Mouse (Mus musculus): ENCODE results near the gene Nipal3.

Nipal3 gene

DNA sequence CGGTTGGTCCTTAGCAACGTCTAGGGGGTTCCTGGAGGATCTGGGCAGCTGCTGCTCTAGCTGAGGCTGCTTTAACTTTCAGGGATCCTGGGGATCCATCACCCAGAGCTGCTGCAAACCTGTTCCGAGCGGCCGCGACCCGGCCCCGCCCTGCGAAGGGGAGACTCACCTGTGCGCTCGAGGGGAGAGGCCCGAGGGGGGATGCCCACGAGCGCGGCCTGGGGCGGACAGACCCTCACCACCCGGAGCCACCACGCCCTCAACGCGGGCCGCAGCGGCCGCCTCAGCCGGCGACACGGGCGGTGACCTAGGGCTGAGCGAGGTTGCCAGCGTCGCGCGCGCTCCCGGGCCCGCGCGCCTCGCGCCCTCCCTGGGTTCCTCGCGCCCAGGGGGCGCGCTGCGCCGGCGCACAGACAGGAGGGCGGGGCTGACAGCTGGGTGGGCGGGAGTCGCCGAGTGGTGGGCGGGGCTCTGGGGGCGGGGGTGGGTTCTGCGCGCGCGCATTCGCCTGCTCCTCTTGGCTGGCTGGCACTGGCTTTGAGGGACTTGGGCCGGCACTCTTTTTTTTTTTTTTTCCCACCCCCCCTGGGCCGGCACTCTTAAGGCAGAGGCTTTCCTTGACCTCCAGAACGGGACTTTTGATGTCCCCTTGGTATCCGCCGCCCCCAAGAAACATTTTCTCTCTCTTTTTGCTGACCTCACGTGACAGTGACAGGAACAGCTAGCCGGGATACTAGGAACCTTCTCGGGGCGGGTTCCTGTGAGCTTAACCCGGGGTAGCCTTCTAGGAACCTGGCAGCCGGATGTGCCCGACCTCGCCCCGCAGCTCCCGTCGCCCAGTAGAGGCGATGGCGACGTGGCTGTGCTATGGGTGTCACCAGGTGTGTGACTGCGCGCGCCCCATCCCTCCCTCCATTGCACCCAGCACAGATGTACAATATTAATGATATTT is 61.1 kb downstream of the Nipal3 start, which contains the start of gene Rcan3:
Gene Rcan3, minus strand, starts transcription at position 411 of the 952 bp plus-strand sequence.
- peak; percentile 82 for DNase-seq (ENCODE audit: low read depth, low spot score)

DNA sequence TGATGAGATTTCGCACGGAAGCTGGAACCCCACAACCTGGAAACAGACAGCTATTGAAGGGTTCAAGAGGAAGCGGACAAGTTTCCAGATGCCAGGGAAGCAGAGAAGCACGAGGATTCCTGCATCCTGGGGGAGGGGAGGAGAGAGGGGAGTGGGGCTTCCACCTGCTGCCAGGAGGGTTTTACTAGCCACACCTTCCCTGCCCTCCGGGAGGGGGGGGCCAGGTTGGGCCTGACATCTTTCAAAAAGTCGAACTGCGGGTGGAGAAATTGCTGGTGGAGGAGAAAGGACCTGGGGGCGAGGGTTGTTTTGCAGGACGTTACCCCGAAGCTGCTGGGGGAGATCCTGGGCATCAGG is 61.8 kb downstream of the Nipal3 start:
- peak; percentile 43 for DNase-seq (ENCODE audit: low read depth, low spot score)

DNA sequence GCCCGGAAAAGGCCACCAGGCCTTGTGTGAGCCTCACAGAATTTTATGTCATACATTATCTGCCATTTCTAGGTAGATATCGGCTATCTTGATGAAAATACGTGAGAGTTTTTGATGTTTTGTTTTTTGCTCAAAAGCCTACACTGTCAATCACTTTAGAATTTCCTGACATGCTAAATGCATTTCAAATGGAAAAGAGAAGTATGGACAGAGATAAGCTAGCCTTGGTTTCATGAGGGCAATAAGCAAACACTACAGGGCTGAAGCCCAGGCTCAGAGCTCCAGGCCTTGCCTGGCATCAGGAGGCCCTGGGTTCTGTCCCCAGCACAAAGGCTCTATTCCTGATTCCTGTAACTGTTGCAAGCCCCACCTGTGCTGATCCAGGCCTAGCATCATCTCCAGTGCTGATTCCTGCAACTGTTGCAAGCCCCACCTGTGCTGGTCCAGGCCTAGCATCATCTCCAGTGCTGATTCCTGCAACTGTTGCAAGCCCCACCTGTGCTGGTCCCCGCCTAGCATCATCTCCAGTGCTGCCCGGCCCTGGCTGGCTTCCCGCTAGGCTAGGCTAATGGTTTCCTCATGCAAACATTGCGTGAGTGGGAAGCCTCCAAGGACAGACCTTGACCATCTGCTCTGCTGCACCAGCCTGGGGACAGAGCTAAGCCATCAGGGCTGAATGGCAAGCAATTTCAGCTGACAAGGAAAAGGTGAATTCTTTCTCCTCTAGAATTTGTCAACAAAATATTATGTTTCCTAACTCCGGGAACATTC is 64.7 kb downstream of the Nipal3 start:
- DNase-seq (ENCODE audit: low read depth, low spot score): no peak

DNA sequence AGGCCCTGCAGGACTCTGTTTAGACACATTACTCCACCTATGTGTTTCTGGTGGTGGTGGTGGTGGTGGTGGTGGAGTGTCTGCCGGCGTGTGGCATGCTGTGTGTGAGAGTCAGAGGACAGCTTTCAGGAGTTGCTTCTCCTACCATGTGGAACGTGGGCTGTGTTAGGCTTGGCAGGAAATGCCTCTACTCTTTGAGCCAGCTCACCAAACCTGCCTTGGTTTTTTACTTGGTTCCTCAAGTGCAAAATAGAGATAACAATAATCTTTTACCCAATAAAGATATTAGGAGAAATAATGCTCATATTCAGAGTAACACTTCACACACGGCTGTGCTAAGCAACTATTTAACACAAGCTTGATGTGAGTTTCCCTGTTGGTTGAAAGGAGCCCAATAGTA is 65.5 kb downstream of the Nipal3 start:
- no peak for DNase-seq (ENCODE audit: low read depth, low spot score)

DNA sequence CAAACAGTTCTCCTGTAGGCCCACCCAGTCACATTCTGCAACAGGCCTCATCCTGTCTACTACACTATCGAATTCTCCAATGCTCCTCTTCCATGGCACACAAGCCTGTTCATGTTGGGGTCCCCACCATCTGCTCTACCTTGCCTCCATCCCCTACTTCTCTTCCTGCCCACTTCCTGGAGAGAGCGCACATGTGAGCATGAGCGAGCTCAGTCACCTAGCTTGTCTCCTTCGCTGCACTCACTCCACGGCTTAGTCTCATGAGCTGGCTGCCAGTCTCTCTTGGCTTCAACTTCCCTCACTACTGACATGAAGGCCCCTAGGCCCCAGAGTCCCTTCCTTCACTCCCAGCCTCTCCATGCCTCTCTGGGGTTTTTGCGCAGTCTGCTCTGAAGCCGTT is 68.3 kb downstream of the Nipal3 start:
- DNase-seq (ENCODE audit: low read depth, low spot score): no peak

DNA sequence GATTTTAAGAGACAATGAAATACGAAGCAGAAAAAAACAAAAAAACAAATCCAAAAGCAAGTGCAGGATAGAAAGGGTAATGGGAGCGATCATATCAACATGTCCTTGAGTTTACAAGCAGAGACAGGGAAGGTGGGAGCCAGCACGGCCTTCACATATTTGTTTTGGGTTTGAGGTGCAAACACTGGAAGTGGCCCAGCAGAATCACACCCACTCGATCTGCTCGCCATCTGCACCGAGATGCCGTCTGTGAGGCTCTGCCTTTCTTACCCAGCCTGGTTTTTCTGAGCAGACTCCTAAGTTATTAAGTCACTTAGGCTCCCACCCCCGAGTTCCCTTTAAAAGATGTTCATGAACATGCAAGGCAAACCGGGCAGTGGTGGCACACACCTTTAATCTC is 69.2 kb downstream of the Nipal3 start:
- DNase-seq (ENCODE audit: low read depth, low spot score): no peak

DNA sequence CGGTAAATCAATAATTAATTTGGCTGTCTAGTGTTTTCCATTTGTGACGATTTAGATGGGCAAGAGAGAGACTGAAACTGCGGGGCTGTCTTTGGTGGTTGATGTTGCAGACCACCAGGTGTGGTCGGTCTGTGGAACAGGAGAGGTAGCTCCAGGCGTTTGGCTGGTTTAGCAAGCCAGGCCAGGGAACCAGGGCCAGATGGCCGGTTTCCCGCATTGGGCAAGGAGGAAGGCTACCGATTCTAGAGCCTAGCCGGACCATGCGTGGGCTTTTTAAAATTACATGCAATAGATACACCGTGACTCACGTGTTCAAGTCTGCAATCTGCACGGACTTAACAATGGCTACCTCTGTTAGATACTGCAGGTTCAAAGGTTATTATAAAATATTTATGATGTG is 73.9 kb downstream of the Nipal3 start:
- DNase-seq (ENCODE audit: low read depth, low spot score): no peak

DNA sequence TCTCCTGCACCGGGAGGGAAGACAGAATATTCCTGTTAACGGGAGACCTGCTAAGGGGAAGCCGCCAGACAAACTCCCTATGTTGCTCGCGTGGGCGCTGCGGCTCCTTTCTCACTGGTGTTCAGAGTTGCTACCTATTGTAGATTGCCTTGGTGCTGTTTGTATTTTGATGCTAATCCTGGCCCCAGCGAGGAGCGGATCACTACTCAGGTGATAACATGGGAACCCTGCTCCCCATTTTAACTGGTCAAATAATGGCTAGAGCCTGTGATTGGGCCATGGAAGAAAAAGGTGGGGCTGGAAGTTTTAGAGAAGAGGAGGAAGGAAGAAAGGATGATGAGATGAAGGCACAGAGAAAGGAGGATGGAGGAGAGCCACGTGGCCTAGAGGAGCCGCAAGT is 74.4 kb downstream of the Nipal3 start:
- peak; percentile 58 for DNase-seq (ENCODE audit: low read depth, low spot score)

DNA sequence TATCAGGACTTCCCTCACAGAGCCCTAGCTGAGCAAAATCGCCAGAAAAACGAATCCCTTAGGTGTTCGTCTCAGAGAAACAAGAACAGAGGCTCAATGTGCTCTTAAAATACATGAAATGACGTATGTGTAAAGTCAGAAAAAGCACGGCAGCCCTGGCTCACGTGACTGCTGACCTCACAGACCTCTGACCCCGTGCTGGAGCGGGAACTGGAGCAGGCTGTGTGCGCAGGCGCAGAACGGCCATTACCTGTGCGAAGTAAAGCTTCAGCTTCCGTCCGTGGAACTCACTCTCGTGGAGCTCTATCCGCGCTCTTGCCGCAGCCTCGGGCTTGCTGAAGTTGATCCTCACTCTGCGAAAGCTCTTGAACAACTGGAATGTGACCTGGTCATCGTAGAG is 74.8 kb downstream of the Nipal3 start:
- DNase-seq (ENCODE audit: low read depth, low spot score): peak; percentile 95

DNA sequence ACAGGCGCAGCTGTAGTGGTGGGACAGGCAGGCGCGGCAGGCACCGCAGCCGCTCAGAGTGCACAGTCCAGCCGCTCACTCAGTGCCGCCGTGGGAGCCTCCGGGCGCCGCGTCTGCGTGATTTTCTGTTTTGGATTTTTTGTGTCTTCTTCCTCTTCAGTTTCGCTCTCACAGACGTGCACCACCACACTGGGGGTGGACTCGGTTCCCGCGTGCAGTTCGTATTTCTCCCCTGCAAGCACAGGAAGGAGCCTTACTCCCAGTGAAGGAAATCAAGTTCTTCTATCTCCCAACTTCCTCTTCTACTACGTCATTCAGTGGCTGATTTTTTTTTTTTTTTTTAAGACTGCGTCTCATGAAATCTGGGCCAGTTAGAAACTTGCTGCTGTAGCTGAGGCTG is 78.5 kb downstream of the Nipal3 start:
- no peak for DNase-seq (ENCODE audit: low read depth, low spot score)

DNA sequence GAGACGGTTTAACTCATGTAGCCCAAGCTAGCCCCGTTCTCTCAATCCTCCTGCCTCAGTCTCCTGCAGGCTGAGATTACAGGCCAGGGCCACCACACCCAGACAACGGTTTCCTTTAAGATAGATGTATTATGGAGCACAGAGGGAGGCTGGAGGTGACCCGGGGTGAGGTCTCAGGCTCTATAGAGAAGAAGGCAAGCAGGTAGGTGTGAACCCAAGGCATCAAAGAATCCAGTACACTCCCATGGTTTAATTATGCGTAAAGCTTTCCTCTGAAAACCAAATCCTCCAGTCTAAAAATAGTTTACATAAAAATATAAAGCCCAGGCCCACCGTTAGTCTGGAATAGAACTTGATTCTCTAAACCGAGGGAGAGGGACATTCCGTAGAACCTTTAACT is 81.3 kb downstream of the Nipal3 start:
- peak; percentile 81 for DNase-seq (ENCODE audit: low read depth, low spot score)

DNA sequence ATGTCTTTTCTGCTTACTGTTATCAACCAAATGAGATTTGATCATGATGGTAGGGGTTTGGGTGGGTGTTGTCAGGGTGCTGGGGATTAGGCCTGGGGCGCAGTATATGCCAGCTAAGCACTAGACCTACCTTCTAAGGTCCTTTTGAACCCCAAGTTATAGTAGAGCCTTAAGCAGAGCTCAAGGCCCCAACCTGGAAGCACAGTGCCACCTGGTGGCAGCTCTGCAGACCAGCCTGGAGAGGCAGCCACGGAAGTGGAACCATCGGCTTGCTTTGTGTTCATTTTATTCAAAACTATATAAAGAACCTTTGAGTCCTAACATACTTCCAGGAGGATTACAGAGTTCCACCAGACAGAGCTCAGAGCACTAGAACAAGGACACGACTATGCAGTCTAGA is 83.2 kb downstream of the Nipal3 start:
- no peak for DNase-seq (ENCODE audit: low read depth, low spot score)

DNA sequence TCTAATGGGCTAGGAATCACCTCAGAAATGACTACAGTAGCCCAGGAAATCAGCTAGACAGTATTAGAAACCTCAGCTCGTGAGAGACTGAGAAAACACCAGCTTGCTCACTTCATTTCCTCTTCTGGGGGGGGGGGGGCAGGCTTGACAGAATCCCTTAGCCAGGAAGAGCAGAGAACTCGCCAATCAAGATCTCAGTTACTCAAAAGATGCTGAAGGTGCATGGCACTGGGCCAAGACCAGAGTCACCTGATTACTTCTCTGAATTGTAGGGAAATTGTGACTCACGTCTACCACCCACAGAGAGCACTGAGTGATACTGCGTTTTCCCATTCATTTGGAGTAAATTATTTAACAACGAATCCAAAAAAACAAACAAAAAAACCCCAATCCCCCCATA is 88.7 kb downstream of the Nipal3 start:
- no peak for DNase-seq (ENCODE audit: low read depth, low spot score)

DNA sequence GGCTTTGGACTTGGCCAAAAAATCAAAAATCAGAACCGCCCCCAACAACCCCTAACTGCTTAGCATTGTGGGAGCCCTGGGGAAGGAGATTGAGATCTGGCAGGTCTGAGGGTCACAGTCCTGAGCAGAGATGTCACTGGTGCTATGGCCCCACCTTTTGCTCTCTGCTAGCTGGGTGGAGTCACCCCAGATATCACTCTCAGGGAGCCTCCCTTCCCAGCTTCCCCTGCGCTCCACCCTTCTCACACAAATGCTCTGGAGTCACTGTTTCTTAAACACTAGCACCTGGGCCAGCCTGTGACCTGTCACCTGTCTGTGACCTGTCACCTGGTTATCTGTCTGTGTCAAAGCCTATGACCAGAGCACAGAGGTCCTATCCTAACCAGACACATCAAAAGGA is 89.9 kb downstream of the Nipal3 start:
- no peak for DNase-seq (ENCODE audit: low read depth, low spot score)

DNA sequence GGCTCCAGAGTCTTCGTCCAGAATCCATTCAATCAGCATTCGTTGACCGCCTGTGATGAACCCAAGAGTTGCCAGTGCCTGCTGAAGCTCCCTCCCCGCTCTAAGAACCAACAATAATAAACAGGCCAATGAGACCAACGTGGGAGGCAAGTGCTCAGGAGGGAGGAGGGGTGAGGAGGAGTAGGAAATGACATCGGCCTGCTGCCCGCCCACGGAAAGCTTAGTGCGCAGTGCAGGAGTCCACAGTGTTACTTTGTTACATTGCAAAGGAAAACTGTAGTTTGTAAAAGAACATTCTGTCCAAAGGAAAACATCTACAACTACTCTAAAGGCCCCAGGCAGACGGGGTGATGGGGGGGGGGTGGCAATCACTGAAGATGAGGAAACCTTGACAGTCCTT is 90.8 kb downstream of the Nipal3 start:
- no peak for DNase-seq (ENCODE audit: low read depth, low spot score)

DNA sequence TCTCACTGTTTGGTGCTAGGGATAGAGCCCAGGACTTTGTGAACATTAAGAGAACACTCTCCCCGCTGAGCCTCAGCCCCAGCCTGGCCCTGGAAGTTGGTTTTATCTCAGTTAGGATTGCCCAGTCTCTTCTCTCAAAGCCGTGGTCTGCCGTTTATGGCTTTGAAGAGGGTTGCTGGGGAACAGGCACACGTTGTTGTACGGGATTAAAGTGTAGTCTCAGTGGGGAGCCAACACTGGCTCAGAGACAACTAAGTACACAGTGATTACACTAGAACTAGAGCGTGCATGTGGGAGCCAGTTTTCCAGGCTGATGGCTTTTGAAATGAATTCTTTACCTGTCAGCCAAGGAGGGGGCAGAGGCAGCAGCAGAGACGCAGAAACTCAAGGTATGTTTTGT is 93.0 kb downstream of the Nipal3 start:
- no peak for DNase-seq (ENCODE audit: low read depth, low spot score)

DNA sequence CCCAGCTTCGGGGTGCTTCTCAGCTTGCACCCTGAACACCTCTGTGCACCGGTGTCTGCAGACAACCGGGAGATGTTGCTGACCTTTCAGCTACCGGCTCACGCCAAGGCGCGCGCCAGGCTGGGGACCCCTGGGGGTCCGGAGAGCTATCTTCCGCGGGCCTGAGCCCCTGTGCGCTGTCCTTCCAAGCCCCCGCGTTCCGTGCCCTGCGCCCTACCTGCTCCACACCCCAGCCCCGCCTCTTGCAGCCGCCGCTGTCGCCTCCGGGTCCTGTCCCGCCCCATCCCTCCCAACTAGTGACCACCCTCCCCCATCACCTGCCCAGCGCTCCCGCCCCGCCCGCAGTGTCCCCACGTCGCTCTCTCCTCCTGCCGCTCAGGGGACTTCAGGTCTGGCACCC is 96.8 kb downstream of the Nipal3 start, which contains the start of gene Ncmap:
Gene Ncmap, minus strand, starts transcription at position 237 of the 400 bp plus-strand sequence.
- no peak for DNase-seq (ENCODE audit: low read depth, low spot score)

DNA sequence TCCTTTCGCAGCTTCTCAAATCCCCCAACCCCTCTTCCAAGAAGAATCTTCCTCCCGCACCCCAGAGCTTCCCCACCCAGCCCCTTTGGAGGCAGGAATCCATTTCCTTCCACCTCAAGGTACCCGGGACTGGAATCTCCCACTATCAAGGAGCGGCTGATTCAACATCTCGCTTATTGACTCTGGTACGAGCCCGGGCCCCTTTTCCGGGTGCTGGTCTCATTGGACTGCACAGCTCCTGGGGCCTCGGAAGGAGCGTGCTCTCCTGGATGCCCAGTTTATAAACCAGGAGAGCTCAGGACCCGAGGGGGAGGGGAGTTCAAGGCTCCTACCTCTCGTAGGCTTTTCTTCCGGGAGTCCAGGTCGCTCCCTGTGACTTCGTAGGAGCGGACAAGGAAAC is 97.3 kb downstream of the Nipal3 start:
- DNase-seq (ENCODE audit: low read depth, low spot score): no peak

DNA sequence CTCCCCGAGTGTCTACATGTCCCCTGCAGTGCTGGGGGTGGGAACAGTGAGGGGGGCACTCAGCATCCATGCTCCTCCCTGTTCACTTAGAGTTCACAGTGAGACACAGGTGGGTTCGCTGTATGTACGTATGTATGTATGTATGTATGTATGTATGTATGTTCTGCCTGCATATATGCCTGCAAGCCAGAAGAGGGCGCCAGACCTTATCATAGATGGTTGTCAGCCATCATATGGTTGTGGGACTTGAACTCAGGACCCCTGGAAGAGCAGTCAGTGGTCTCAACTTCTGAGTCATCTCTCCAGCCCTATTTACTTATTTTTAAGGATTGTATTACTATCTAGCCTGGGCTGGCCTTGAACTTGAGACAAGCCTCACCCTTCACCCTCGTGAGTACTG is 98.5 kb downstream of the Nipal3 start:
- DNase-seq (ENCODE audit: low read depth, low spot score): peak; percentile 45
